Mouse (Mus musculus) ovary, postnatal 10 days (tissue): ENCODE measurements around the gene Osbpl9.

Experiments
- DNase-seq: peaks from one replicate; pipeline ENCODE4 v3.0.0; 2022; ENCODE audit warnings: low spot score

Gene Osbpl9

GRCm38 (mm10) chr4:109103145-109103883 is 98.8 kb downstream of the Osbpl9 start:
- no peak for DNase-seq

DNA sequence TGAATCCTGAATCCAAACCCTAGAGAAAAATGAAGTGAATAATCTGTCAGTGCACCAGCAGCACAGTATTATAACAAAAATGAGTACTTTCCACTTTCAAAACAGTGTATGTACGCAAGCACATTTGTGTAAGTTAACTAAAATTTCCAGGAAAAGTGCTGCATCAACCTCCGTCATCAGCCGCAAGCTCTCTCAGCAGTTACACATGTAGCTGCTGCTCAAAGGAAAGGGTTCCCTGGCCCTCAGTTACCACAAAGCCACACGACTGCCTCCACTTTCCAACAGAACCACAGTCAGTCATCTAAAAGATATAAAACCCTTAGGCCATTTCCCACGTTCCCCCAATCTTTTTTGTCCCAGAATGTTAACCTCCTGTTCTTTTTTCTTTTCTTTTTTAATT is 99.5 kb downstream of the Osbpl9 start:
- DNase-seq: no peak

DNA sequence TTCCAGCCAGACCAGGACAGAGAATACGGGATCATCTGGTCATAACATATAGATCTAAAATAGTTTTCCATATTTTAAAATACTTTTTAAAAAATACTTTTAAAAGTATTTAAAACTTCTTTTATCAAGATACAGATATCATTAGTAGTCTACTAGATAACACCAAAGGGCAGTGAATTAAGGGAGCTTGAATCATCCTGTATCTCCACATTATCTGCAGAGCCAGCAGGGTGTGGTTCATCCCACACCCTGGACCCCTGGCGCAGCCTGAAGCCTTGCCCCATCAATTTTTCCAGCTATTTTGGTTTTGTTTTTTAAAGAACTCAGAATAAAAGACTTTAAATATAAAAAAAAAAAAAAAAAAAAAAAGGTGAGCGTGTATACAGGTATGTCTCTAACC is 103.2 kb downstream of the Osbpl9 start:
- no peak for DNase-seq

DNA sequence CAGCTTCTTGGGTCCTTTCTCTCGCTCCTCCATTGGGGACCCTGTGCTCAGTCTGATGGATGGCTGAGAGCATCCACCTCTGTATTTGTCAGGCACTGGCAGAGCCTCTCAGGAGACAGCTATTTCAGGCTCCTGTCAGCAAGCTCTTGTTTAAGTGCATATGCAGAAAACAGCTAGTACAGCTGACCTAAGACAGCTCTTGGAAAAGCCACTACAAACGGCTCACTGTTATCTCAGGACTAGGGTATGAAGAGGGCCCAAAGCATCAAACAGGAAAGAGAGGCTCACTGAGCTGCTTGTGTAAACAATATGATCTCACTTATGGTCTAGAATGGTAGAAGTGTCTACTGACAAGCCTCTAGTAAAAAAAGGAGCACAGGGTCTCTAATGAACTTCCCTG is 107.8 kb downstream of the Osbpl9 start:
- no peak for DNase-seq

- no peak for DNase-seq
Measured at GRCm38 (mm10) chr4:109092344-109092743, 109.7 kb downstream of the Osbpl9 start.

DNA sequence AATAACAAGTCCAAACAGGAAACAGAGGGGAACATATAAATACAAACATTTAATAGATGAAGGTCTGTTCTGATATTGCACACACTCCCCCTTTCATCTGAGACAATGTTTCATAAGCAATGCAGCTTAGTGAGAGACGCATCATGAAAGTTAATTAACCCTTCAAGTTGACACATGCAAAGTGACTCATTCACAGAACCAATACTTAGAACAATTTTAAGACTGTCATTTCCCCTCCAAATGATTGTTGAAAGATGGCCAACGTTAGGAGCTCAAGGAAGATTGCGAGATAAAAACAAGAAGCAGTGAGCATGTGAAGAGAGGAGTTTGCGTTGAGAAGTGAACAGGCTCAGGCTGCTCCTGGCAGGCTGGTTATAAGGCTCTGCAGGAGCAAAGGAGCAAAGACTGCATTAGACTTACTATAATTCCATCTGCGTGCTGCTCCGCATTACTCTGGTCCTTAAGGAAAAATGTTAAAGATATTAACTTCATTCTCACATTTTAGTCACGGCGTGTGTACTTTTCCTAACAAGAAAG is 110.8 kb downstream of the Osbpl9 start:
- no peak for DNase-seq

GRCm38 (mm10) chr4:109089999-109090398 is 112.1 kb downstream of the Osbpl9 start:
- DNase-seq: no peak

- no peak for DNase-seq
Measured at GRCm38 (mm10) chr4:109089171-109089570, 112.9 kb downstream of the Osbpl9 start.

- no peak for DNase-seq
Measured at GRCm38 (mm10) chr4:109080118-109080517, 122.0 kb downstream of the Osbpl9 start.

- no peak for DNase-seq
Measured at GRCm38 (mm10) chr4:109079676-109080075, 122.4 kb downstream of the Osbpl9 start.

DNA sequence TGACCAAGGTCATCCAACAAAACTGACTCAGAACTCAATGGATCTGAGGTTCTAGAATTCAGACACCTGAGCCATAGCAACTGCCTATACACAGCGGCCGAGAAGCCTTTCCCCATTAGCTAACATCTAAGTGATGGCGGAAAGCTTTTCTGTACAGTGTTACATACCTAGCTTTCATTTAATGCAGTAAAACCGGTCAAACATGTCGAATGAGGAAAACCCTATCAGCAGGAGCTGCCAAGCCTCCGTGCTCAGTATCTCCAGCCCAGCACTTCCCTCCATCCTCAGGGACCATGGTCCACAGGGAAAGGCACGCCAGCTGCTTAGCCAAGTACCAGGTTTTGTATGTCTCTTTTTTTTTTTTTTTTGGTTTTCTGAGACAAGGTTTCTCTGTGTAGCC is 123.1 kb downstream of the Osbpl9 start:
- no peak for DNase-seq

GRCm38 (mm10) chr4:109073296-109073695 is 128.8 kb downstream of the Osbpl9 start:
- no peak for DNase-seq

- DNase-seq: no peak
Measured at GRCm38 (mm10) chr4:109072891-109073290, 129.2 kb downstream of the Osbpl9 start.

- no peak for DNase-seq
Measured at GRCm38 (mm10) chr4:109065714-109066113, 136.4 kb downstream of the Osbpl9 start.

GRCm38 (mm10) chr4:109064941-109065340 is 137.1 kb downstream of the Osbpl9 start:
- no peak for DNase-seq

DNA sequence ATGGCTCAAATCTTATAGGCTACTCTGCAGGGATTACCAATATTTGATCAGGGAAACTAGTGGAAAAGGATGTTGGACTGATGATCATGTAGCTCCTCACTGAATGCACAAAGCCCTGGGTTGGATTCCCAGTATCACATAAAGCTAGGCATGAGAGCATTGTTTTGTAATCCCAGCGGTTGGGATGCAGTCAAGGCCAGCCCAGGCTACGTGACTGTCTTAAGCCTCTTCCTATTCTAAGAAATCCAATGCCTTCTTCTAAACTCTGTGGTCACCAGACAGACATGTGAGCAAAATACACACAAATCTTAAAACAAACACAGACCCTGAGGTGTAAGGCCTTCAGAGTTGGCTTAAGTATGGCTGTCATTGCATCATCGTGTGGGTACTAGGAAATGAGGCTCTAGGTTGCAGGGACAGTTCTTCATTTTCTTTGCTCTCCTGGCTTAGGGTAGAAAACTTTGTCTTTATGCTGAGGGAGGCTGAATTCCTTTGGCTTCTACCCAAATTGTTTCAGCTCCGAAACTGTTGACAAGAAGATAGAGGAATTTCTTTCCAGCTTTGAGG is 142.7 kb downstream of the Osbpl9 start:
- DNase-seq: no peak

- no peak for DNase-seq
Measured at GRCm38 (mm10) chr4:109057640-109058039, 144.4 kb downstream of the Osbpl9 start.

GRCm38 (mm10) chr4:109056351-109056750 is 145.7 kb downstream of the Osbpl9 start:
- DNase-seq: no peak

DNA sequence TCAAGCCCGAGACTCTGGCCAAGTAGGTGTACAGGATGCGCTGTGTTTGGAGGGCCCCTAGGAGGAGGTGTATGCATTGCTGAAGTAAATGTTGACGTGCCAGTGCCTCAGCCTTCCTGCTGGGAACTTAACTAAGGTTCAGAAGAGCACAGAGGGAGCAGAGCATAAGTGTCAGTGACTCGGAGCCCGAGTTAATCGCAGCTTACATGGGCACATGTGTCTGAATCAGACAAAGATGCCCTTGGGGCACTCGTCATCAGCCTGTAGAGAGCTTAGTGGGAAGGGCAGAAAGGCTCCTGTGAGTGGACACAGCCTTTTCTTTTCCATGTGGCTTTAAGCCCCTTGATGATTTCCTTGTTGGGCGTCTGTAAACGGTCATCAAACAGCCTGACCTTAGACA is 148.1 kb downstream of the Osbpl9 start:
- DNase-seq: no peak

- no peak for DNase-seq
Measured at GRCm38 (mm10) chr4:109052282-109052681, 149.8 kb downstream of the Osbpl9 start.

GRCm38 (mm10) chr4:109048258-109048657 is 153.8 kb downstream of the Osbpl9 start:
- DNase-seq: no peak

GRCm38 (mm10) chr4:109043756-109044155 is 158.3 kb downstream of the Osbpl9 start:
- DNase-seq: no peak

GRCm38 (mm10) chr4:109043294-109043693 is 158.8 kb downstream of the Osbpl9 start:
- no peak for DNase-seq

DNA sequence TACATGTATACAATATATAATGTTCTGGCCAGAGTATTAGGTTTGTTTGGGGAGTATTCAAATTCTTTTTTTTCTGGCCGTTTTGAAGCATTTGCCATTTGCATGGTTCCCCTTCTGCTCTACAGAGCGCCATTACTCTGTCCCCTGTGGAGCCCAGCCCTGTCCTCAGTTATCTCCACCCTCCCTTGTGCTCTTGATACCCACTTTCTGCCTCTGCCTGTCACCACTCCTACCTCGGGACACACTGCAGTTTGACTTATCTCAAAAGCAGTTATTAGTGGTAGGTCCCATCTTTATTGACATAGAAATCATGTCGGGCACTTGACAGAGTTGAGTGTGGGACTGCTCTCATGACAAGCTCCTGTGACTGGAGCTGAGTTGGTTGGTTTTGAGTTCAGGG is 159.3 kb downstream of the Osbpl9 start:
- DNase-seq: no peak
